ENCODE assay signal across 10 mouse cellular contexts in genomic region chr2:180350700-180351099, GRCm38 (mm10). TPM values are rescaled to one million over a fixed set of nuclear protein-coding genes. Genes with fewer than 3 reads are reported as not detected.
A peak's percentile ranks its signal among the peaks of the same experiment; 100 is the strongest.
DNase-seq lines count a peak whose midpoint lies in the region; ATAC-seq lines count a peak whose summit lies in the region.
"Had no signal": no experiment of that assay in that cellular context is flagged by ENCODE, and none has a peak within 500 bp of the region (broad histone marks: within the 10 kb centered on the region; RNA-seq: fewer than 3 reads in every experiment).

No protein-coding gene starts in this region.

- ATAC-seq in forebrain, embryonic 15.5 days (replicated peaks): no peak
- no peak for ATAC-seq in midbrain, embryonic 14.5 days (ENCODE audit: low FRiP score, low TSS enrichment)
- ATAC-seq in midbrain, embryonic 16.5 days: no peak

- no peak overlapping the region for H3K9ac ChIP-seq in forebrain, embryonic 15.5 days (replicated peaks)
- no peak overlapping the region for H3K9ac ChIP-seq in midbrain, embryonic 14.5 days (replicated peaks; ENCODE audit: low read length)
- H3K9ac ChIP-seq in midbrain, embryonic 16.5 days (ENCODE audit: low read depth, low read length): no peak overlapping the region

- H3K9me3 ChIP-seq in forebrain, embryonic 10.5 days: no peaks in the 10 kb centered on the region
- H3K9me3 ChIP-seq in forebrain, embryonic 15.5 days: no peaks in the 10 kb centered on the region
- no peaks in the 10 kb centered on the region for H3K9me3 ChIP-seq in midbrain, embryonic 14.5 days (ENCODE audit: control insufficient read depth, low read length)
- no peaks in the 10 kb centered on the region for H3K9me3 ChIP-seq in midbrain, embryonic 16.5 days (replicated peaks; ENCODE audit: control insufficient read depth, low read length, poor library complexity, severe bottlenecking)

- peaks cover 9% of the 10 kb centered on the region; the same call in 1 of the 2 replicates for H3K27me3 ChIP-seq in forebrain, embryonic 10.5 days (ENCODE audit: poor library complexity, severe bottlenecking)
- 0 out of 2 replicates have a peak, but pooled peaks cover 2% of the 10 kb centered on the region for H3K27me3 ChIP-seq in forebrain, embryonic 15.5 days
- no peaks in the 10 kb centered on the region for H3K27me3 ChIP-seq in midbrain, embryonic 14.5 days (ENCODE audit: control insufficient read depth, insufficient read depth, low read length)
- H3K27me3 ChIP-seq in midbrain, embryonic 16.5 days (ENCODE audit: control insufficient read depth, insufficient read depth, low read depth, low read length): no peaks in the 10 kb centered on the region; the same call in 1 of the 2 replicates

- H3K27ac ChIP-seq in forebrain, embryonic 10.5 days: no peak overlapping the region
- H3K27ac ChIP-seq in forebrain, embryonic 15.5 days (replicated peaks): no peak overlapping the region
- no peak overlapping the region for H3K27ac ChIP-seq in midbrain, embryonic 14.5 days (replicated peaks; ENCODE audit: low read depth, low read length)
- no peak overlapping the region for H3K27ac ChIP-seq in midbrain, embryonic 16.5 days (ENCODE audit: low read length)

- intact Hi-C loops in gastrocnemius, postnatal 14 days (cut with DNase I; ENCODE audit: low total_unique reads): loop anchor here (2.0 kb wide), 1 partner anchor 82 kb away; no protein-coding TSS in a partner anchor
- intact Hi-C loops in heart, postnatal 25 days (cut with DNase I): loop anchor here (5.0 kb wide), 1 partner anchor 227 kb away; no protein-coding TSS in a partner anchor

- no peaks in the 10 kb centered on the region for H3K36me3 ChIP-seq in forebrain, embryonic 10.5 days (replicated peaks)
- no peaks in the 10 kb centered on the region for H3K36me3 ChIP-seq in forebrain, embryonic 15.5 days
- no peaks in the 10 kb centered on the region for H3K36me3 ChIP-seq in midbrain, embryonic 14.5 days (ENCODE audit: control insufficient read depth, insufficient read depth, low read length)
- no peaks in the 10 kb centered on the region for H3K36me3 ChIP-seq in midbrain, embryonic 16.5 days (ENCODE audit: control insufficient read depth, insufficient read depth, low read length)

- H3K4me3 ChIP-seq in forebrain, embryonic 10.5 days: no peak overlapping the region
- no peak overlapping the region for H3K4me3 ChIP-seq in forebrain, embryonic 15.5 days
- H3K4me3 ChIP-seq in midbrain, embryonic 14.5 days (replicated peaks; ENCODE audit: low read depth, low read length): no peak overlapping the region
- H3K4me3 ChIP-seq in midbrain, embryonic 16.5 days (ENCODE audit: low read depth, low read length): no peak overlapping the region
- H3K4me3 ChIP-seq: myocyte had no signal

- peak; percentile 42 for DNase-seq in forebrain, embryonic 10.5 days (ENCODE audit: extremely low spot score, low spot score)
- DNase-seq in midbrain, embryonic 14.5 days: peak; percentile 59
- peak; percentile 67 for DNase-seq in embryo, embryonic 10.5 days (ENCODE audit: low spot score)
- peak; percentile 58 for DNase-seq in retina, postnatal 7 days (ENCODE audit: low read depth, low spot score)
- no peak for DNase-seq in gastrocnemius, postnatal 14 days
- no peak for DNase-seq in heart, postnatal 25 days (ENCODE audit: low spot score)

- 47% methylated on average over 2 of the region's 2 CpGs for WGBS in forebrain, embryonic 10.5 days
- 48% methylated on average over 2 of the region's 2 CpGs for WGBS in forebrain, embryonic 15.5 days
- 56% methylated on average over 2 of the region's 2 CpGs for WGBS in midbrain, embryonic 14.5 days
- 37% methylated on average over 2 of the region's 2 CpGs for WGBS in midbrain, embryonic 16.5 days

- H3K4me2 ChIP-seq in forebrain, embryonic 15.5 days (replicated peaks): no peak overlapping the region
- H3K4me2 ChIP-seq in midbrain, embryonic 14.5 days (ENCODE audit: low read length): no peak overlapping the region
- no peak overlapping the region for H3K4me2 ChIP-seq in midbrain, embryonic 16.5 days (ENCODE audit: low read length)

- peaks cover 8% of the 10 kb centered on the region for H3K4me1 ChIP-seq in forebrain, embryonic 10.5 days
- H3K4me1 ChIP-seq in forebrain, embryonic 15.5 days: no peaks in the 10 kb centered on the region
- H3K4me1 ChIP-seq in midbrain, embryonic 14.5 days (ENCODE audit: control insufficient read depth, insufficient read depth, low read length): no peaks in the 10 kb centered on the region
- H3K4me1 ChIP-seq in midbrain, embryonic 16.5 days (ENCODE audit: control insufficient read depth, insufficient read depth, low read length): peaks cover 2% of the 10 kb centered on the region; the same call in 1 of the 2 replicates

RNA-seq across cellular contexts. Expression of gene Gata5, which starts 16.2 kb away (rescaled TPM):
- 0.15 TPM in 1 of 2 replicates, not detected in the other for polyA plus RNA-seq in forebrain, embryonic 10.5 days (2016; fragmentation: Nextera tagmentation; extraction: Ambion mirVana)
- not detected in 2 replicates for polyA plus RNA-seq in forebrain, embryonic 15.5 days (2015; fragmentation: Nextera tagmentation; extraction: Ambion mirVana)
- not detected in 2 replicates for polyA plus RNA-seq in midbrain, embryonic 14.5 days (2014; fragmentation: Nextera tagmentation; extraction: Ambion mirVana)
- not detected in 2 replicates for polyA plus RNA-seq in midbrain, embryonic 16.5 days (2015; fragmentation: Nextera tagmentation; extraction: Ambion mirVana)
- not detected for total RNA-seq in gastrocnemius, postnatal 14 days (2021)
- total RNA-seq in heart, postnatal 25 days (2021): 1 to 10 TPM in 1 of 2 experiments, under 1 TPM in 1; 0.98 to 1.1 TPM
- total RNA-seq: hematopoietic stem cell, adult 5-6 weeks had no signal
- polyA plus RNA-seq: myocyte had no signal

Comparison
In these comparisons a context has a peak if more than half of its experiments do, and no peak if none do; other contexts are left out.
1. DNase-seq: peak in forebrain, embryonic 10.5 days (single experiment), midbrain, embryonic 14.5 days (single experiment), embryo, embryonic 10.5 days (single experiment) and retina, postnatal 7 days (single experiment); none in gastrocnemius, postnatal 14 days (single experiment) and heart, postnatal 25 days (single experiment).